Mouse (Mus musculus) heart, embryonic 10.5 days (tissue): ENCODE measurements at regions not wholly inside any gene's neighbourhood (a gene's known extent, or its start where the extent isn't known, plus 50 kb on each side); places are given as distances from the start of the nearest gene placed in this dataset.

ENCODE experiments used
- DNase-seq: peaks from one replicate; pipeline ENCODE4 v3.0.0-alpha.2; 2017; ENCODE audit warnings: low spot score
- H3K27ac ChIP-seq: fragments of 300-500 bp; sonication (generic); 2 replicates; pipeline ENCODE4 v1.5.1; 2016; ENCODE audit warnings: mild to moderate bottlenecking
- H3K27me3 ChIP-seq: fragments of 300-500 bp; sonication (generic); 2 replicates; pipeline ENCODE4 v1.6.1; 2016; ENCODE audit warnings: mild to moderate bottlenecking; ENCODE audit not compliant: poor library complexity, insufficient read depth, severe bottlenecking
- H3K36me3 ChIP-seq: fragments of 300-500 bp; sonication (generic); 2 replicates; pipeline ENCODE4 v1.6.1; 2016; ENCODE audit warnings: mild to moderate bottlenecking, moderate library complexity
- H3K4me1 ChIP-seq: fragments of 300-500 bp; sonication (generic); 2 replicates; pipeline ENCODE4 v1.6.1; 2016; ENCODE audit warnings: mild to moderate bottlenecking
- H3K4me3 ChIP-seq: fragments of 300-500 bp; sonication (generic); 2 replicates; pipeline ENCODE4 v1.5.1; 2016; ENCODE audit warnings: mild to moderate bottlenecking, moderate library complexity
- H3K9me3 ChIP-seq: fragments of 300-500 bp; sonication (generic); 2 replicates; pipeline ENCODE4 v1.6.1; 2016; ENCODE audit warnings: mild to moderate bottlenecking, moderate library complexity
- WGBS: fragments of 180-500 bp; shearing (Covaris S2); methylation state at CpG from one replicate; pipeline ENCODE4 v1.1.7; 2016; 5-methylcytosine and 5-hydroxymethylcytosine counted together

DNA sequence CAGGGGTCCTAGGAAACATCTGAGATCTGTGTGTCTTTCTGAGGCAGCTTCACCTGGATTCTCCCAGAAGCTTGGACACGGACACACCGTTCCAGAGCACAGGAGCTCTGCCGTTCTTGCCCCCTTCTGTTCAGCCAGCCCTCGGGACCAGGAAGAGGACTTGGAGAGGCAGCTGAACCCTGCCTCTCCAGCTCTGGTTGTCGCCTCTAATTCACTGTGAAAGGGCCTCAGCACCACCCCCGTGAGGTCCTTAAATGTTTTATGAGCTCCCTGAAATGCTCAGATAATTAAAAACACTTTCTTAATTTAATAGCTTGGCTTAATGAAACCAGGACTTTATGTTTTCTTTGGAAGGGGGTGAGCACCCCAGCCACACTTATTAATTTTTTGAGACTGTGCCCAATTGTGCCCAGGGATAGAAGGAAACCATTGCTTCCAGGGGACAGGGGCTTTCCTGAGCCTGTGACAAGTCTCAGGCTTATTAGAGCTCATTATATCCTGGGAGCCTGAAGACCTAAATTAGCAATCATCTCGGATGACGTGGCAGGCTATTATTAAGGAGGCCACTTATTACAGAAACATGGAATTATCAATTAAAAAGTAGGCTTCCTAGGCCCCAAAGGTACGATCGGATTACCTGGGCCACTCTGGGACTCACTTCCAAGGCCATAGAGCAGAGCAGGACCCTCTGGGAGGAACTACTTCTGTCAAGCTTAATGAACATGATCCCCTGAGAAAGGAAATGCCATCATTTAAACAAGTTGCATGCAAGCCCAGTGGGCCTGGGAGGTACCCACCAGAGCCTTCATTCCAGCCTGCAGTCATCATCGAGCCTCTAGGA is 263.4 kb upstream of the Dynlrb2 start:
- no peaks in the 10 kb centered on the region for H3K36me3 ChIP-seq
- 78% methylated on average over 11 of the region's 11 CpGs for WGBS
- no peaks in the 10 kb centered on the region for H3K9me3 ChIP-seq
- peaks cover 4% of the 10 kb centered on the region; the same call in 1 of the 2 replicates for H3K27me3 ChIP-seq
- H3K4me3 ChIP-seq: no peak overlapping the region
- no peak for DNase-seq
- H3K4me1 ChIP-seq: no peaks in the 10 kb centered on the region
- H3K27ac ChIP-seq: no peak overlapping the region

DNA sequence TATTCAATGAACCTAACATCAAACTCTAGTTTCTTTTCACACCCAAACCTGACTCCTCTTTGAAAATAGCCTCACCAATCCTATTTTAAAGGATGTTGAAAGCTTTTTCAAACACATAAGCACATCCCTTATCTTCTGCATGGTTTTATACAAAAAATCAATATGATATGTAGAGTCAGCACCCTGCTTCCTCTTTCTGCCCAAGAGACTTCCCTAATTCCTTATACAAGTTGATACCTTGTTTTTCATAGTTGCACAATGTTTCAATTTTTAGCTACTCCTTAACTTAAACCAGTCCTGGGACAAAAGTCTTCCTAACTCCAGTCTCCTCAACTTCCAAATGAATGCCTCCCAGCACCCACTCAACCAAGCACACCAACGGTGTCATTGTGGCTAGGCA is 266.1 kb upstream of the Dynlrb2 start:
- H3K4me3 ChIP-seq: no peak overlapping the region
- no peaks in the 10 kb centered on the region for H3K4me1 ChIP-seq
- WGBS: 75% methylated on average over 1 of the region's 1 CpGs
- H3K9me3 ChIP-seq: no peaks in the 10 kb centered on the region
- no peak for DNase-seq
- no peak overlapping the region for H3K27ac ChIP-seq
- peaks cover 4% of the 10 kb centered on the region; the same call in 1 of the 2 replicates for H3K27me3 ChIP-seq
- H3K36me3 ChIP-seq: no peaks in the 10 kb centered on the region

DNA sequence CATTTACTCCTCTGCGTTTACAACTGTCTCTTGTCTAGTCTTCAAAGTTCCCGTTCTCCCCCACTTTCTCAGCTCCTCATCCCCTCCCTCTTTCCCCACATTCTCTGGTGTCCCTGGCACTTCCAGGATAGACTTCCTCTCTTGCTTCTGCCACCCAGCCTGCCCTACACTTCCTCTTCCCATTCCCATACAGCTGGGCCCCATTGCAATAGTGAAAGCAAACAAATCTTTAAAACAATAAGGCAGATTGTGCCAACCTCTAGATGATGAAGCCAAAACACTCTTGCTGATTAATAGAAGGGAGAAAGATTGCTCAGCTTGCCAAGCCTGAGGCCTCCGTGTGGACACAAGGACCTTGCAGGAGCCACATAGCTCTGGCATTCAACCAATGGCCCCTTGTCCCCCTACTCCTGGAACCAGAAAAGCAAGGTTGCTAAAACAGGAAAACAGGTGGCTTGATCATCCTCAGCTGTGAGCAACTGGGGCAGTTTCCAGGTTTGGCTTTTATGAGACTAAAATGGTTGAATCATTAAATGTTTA is 267.1 kb upstream of the Dynlrb2 start:
- no peak for DNase-seq
- Histone ChIP-seq H3K4me1 (no peaks in the 10 kb centered on the region), H3K27me3 (peaks cover 4% of the 10 kb centered on the region; the same call in 1 of the 2 replicates), H3K9me3 (no peaks in the 10 kb centered on the region), H3K27ac (no peak overlapping the region), H3K4me3 (no peak overlapping the region), H3K36me3 (no peaks in the 10 kb centered on the region)
- WGBS: 80% methylated on average over 3 of the region's 3 CpGs

DNA sequence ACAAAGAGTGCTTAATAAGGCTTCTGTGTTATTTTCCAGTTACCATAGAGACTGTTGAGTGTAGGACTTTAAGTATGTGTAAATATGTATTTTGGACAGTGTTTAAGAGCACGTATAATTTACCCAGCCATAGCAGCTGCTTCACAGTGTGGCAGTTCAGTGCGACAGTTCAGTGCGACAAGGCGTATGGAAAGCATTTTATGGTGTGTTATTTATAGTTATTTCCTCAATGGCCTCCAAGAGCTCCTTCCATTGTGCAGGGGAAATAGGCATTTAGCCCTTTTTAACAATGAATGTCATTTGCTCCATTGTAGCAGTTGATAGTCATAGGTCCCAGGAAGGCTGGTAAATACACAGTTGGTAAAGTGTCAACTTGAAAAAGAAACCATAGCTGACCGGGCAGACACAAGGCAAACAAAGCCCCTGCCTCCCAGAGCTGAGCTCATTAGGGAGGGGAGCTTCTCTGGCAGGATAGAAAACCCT is 275.1 kb upstream of the Dynlrb2 start:
- no peaks in the 10 kb centered on the region for H3K27me3 ChIP-seq
- H3K27ac ChIP-seq: no peak overlapping the region
- DNase-seq: no peak
- no peaks in the 10 kb centered on the region for H3K36me3 ChIP-seq
- H3K4me3 ChIP-seq: no peak overlapping the region
- H3K4me1 ChIP-seq: no peaks in the 10 kb centered on the region
- H3K9me3 ChIP-seq: no peaks in the 10 kb centered on the region
- WGBS: 69% methylated on average over 5 of the region's 5 CpGs

DNA sequence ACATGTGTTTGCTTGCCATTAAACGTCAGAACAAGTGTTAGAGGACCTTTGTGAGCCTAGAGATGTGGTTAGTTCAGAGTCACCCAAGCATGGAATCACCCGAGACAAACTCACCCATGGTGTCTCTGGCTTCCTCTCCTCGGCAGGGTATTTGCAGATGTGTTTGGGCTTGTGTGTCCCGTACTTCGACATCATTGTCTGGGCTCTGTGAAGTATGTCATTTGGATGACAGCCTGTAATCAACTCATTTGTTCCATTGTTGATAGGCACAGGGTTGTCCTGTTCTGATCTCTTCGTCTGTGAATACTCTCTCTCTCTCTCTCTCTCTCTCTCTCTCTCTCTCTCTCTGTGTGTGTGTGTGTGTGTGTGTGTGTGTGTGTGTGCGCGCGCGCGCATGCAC is 277.8 kb upstream of the Dynlrb2 start:
- Histone ChIP-seq H3K27me3 (no peaks in the 10 kb centered on the region), H3K4me1 (no peaks in the 10 kb centered on the region), H3K27ac (no peak overlapping the region), H3K4me3 (no peak overlapping the region), H3K9me3 (no peaks in the 10 kb centered on the region), H3K36me3 (no peaks in the 10 kb centered on the region)
- DNase-seq: no peak
- WGBS: 86% methylated on average over 11 of the region's 11 CpGs

DNA sequence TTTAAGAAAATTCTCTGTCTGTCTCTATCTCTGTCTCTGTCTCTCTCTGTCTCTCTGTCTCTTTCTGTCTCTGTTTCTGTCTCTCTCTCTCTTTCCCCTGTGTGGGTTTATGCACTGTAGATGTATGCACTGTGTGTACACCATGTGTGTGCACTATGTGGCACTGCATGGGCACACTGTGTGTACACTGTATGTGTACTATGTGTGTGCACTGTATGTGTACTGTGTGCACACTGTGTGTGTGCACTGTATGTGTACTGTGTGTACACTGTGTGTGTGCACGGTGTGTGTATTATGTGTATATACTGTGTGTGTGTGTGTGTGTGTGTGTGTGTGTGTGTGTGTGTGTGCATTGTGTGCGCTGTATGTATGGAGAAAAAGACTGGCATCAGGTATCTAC is 281.5 kb upstream of the Dynlrb2 start:
- DNase-seq: no peak
- WGBS: 90% methylated on average over 2 of the region's 2 CpGs

DNA sequence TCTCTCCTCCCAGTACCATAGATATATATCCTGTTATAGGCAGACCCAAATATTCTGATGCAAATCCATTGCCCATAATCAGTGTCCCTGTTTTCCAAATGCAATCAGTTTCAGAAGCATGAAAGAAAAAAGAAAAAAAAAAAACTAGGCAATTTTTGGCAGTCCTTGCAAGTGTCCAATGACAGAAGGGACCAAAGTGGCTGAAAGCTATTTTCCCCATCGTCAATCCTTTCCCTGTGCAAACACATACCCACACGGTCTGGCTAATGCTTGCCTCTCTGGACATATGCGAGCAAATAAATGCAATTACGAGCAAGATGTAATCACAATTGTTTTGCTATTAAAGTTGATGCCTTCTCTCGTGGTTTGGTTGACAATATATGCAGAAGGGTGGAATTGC is 288.9 kb upstream of the Dynlrb2 start:
- no peaks in the 10 kb centered on the region for H3K4me1 ChIP-seq
- WGBS: 80% methylated on average over 5 of the region's 5 CpGs
- H3K9me3 ChIP-seq: no peaks in the 10 kb centered on the region
- no peaks in the 10 kb centered on the region for H3K27me3 ChIP-seq
- H3K36me3 ChIP-seq: no peaks in the 10 kb centered on the region
- H3K27ac ChIP-seq: no peak overlapping the region
- no peak for DNase-seq
- H3K4me3 ChIP-seq: no peak overlapping the region

More for the DNA sequence above, 281.5 kb upstream of the Dynlrb2 start:
- no peaks in the 10 kb centered on the region for H3K27me3 ChIP-seq
- no peak overlapping the region for H3K4me3 ChIP-seq
- no peaks in the 10 kb centered on the region for H3K36me3 ChIP-seq
- no peaks in the 10 kb centered on the region for H3K9me3 ChIP-seq
- no peak overlapping the region for H3K27ac ChIP-seq
- H3K4me1 ChIP-seq: no peaks in the 10 kb centered on the region

DNA sequence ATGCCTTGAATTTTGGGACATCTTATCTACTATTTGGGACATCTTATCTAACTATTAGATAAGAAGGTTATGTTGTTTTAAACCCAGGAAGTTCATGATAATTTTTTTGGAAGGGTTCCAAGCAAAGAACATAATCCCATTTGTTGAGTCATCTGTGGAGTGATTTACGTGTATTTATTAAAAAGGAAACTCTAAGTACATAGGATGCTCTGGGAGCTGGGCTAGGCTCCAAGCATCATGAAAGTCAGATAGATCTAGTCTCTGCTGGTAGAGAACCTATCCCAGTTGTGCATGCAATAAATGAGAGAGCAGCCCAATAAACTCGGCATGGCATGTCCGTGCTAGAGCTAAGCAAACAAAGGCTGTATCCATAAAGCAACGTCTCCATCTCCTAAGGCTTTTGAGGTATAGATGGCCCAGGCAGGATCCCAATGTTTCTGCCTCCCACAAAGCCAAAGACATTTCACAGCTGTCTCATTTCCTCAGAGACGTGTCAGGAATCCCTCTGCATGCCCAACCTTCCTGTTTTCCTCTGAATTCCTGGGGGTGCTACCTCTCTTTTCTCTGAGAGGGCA is 289.4 kb upstream of the Dynlrb2 start:
- H3K27ac ChIP-seq: no peak overlapping the region
- no peak for DNase-seq
- H3K4me1 ChIP-seq: no peaks in the 10 kb centered on the region
- H3K27me3 ChIP-seq: no peaks in the 10 kb centered on the region
- WGBS: 54% methylated on average over 5 of the region's 5 CpGs
- no peaks in the 10 kb centered on the region for H3K9me3 ChIP-seq
- no peaks in the 10 kb centered on the region for H3K36me3 ChIP-seq
- no peak overlapping the region for H3K4me3 ChIP-seq

DNA sequence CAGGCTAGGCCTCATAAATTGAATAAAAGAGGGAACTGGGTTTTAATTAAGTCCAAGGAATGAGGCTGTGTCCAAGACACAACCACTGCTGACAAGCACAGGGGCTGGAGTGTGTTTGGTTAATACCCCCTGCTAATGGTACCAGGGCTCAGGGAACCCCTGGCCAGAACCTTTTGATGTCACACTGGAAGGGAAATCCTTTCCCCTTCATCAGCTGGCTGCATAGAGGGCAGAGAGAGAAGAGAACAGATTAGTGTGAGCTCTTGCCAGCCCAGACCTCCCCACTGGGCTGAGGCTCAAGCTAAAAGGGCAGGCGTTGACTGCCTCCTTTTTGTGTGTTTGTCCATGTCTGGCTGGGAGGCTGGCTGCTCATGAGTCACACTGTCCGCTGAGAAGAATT is 301.1 kb upstream of the Dynlrb2 start:
- Histone ChIP-seq H3K4me3 (no peak overlapping the region), H3K9me3 (no peaks in the 10 kb centered on the region), H3K36me3 (no peaks in the 10 kb centered on the region), H3K27ac (no peak overlapping the region), H3K27me3 (no peaks in the 10 kb centered on the region), H3K4me1 (no peaks in the 10 kb centered on the region)
- DNase-seq: no peak
- 57% methylated on average over 2 of the region's 2 CpGs for WGBS

DNA sequence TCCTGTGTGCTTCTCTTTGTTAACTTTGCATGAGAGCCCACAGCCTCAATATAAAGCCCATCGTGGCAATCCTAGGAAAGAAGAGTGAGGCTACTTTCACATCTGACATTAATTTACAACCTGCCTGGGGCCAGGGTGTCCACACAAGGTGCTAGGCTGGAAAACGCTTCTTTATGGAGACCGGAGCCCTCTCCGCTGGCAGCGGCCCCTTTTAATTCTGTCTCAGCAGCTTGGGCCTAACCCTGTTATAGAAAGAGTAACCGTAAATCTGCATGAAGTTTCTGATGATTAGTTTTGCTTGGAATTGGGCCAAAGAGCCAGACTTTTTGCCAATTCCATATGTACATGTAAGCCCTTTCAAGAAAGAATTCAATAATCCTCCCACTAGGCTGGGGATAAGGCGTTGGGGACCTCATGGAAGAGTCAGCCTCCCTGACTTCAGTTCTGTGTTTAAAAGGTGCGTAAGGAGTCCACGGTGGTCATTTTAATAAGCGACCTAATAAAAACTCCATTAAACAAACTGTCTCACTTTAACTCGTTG is 304.2 kb upstream of the Dynlrb2 start:
- Histone ChIP-seq H3K27ac (no peak overlapping the region), H3K4me3 (no peak overlapping the region), H3K9me3 (no peaks in the 10 kb centered on the region), H3K36me3 (no peaks in the 10 kb centered on the region), H3K4me1 (no peaks in the 10 kb centered on the region), H3K27me3 (no peaks in the 10 kb centered on the region)
- no peak for DNase-seq
- WGBS: 89% methylated on average over 11 of the region's 11 CpGs

DNA sequence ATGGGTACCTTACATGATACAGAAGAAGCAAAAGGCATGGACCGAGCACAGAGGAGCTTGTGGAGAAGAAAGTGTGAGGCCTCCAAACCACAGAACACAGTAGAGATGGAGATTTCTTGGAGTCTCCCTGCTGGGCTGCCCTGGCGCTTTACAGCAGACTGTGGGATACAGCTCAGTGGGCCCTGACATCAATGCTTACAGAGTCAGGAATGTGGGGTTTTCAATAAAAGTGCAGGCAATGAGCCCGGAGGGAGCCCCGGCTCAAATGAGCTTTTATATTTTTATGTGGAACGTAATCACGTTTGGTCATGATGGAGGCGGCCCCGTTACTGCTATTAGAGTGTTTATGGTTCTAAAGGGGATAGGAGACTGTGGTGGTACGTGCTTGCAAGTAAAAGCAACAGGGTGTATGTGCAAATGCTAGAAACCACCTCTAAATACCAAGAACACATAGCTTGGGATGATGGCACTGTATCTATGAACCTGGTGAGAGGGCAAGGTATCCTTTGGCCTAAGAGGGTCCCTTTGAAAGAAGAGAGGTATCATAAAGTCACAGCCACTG is 308.1 kb upstream of the Dynlrb2 start:
- Histone ChIP-seq H3K4me3 (no peak overlapping the region), H3K4me1 (no peaks in the 10 kb centered on the region), H3K9me3 (no peaks in the 10 kb centered on the region), H3K27me3 (no peaks in the 10 kb centered on the region), H3K27ac (no peak overlapping the region), H3K36me3 (no peaks in the 10 kb centered on the region)
- no peak for DNase-seq
- 84% methylated on average over 9 of the region's 9 CpGs for whole genome bisulfite sequencing

DNA sequence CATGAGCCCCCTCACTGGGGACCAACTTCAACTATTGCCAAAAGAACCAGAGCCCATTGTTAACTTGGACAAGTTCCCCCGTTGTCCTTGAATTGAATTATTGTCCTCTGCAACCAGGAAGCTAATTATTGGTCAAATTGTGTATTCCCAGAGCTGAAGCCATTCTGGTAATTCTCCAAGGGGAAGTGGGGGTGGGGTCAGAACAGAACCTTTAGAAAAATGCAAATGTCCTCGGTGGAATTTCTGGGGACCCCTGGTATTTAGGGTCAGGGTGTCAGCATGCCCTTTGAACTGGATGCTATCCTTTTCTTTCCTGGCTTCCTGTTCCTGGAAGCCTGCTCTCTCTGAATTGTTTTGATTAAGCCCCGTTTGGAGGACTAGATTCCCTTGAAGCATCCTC is 312.7 kb upstream of the Dynlrb2 start:
- Histone ChIP-seq H3K4me1 (no peaks in the 10 kb centered on the region), H3K27ac (no peak overlapping the region), H3K27me3 (no peaks in the 10 kb centered on the region), H3K9me3 (no peaks in the 10 kb centered on the region), H3K36me3 (no peaks in the 10 kb centered on the region), H3K4me3 (no peak overlapping the region)
- WGBS: 65% methylated on average over 3 of the region's 3 CpGs
- DNase-seq: no peak

DNA sequence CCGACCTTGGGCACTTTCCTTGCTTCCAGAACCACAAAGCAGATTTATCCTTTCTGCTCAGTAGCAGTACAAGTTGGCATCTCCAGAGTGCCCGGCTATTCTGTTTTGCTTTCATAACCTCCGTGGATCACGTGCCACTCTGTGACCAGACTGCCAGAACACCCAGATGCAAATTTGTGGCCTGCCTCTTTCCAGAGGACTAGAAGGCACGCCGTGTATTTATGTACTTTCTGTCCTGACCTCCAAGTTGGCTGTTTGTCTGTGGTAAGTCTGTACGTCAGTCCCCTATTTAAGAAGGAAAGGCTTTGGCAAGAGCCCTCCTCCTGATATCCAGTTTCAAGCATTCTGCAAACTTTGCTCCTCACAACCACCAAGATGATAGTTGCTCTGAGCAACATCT is 319.6 kb upstream of the Dynlrb2 start:
- Histone ChIP-seq H3K4me1 (0 out of 2 replicates have a peak, but pooled peaks cover 2% of the 10 kb centered on the region), H3K27me3 (no peaks in the 10 kb centered on the region), H3K36me3 (no peaks in the 10 kb centered on the region), H3K4me3 (no peak overlapping the region), H3K9me3 (no peaks in the 10 kb centered on the region), H3K27ac (no peak overlapping the region)
- WGBS: 85% methylated on average over 7 of the region's 7 CpGs
- no peak for DNase-seq
